ENCODE assay signal across 8 mouse cellular contexts in genomic region chr11:120821076-120821922, GRCm38 (mm10). TPM values are rescaled to one million over a fixed set of nuclear protein-coding genes. Genes with fewer than 3 reads are reported as not detected.
A peak's percentile ranks its signal among the peaks of the same experiment; 100 is the strongest.
DNase-seq lines count a peak whose midpoint lies in the region; ATAC-seq and TF ChIP-seq lines count a peak whose summit lies in the region.

No protein-coding gene starts in this region.

- TF ChIP-seq POLR2A in bone marrow macrophage, adult 2 months (IDR thresholded peaks at IDR 0.05; ENCODE audit: borderline replicate concordance, low read depth, low read length) = no peak

- DNase-seq in cerebellum, adult 11 months = peak; percentile 22
- no peak for DNase-seq in cerebellum, adult 8-10 months
- peak; percentile 66 for DNase-seq in heart, postnatal 4 days
- DNase-seq in lung, embryonic 14.5 days = no peak
- peak; percentile 86 for DNase-seq in testis, postnatal 14 days (ENCODE audit: low spot score)
- DNase-seq in gastrocnemius, postnatal 25 days = no peak

- H3K36me3 ChIP-seq in lung, embryonic 14.5 days (ENCODE audit: insufficient read depth) = peaks cover 64% of the 10 kb centered on the region

- H3K9ac ChIP-seq in lung, embryonic 14.5 days = peak overlapping the region; percentile 30

- no peak overlapping the region for H3K27ac ChIP-seq in bone marrow macrophage, adult 2 months (ENCODE audit: insufficient read depth, low read depth, low read length)
- H3K27ac ChIP-seq in lung, embryonic 14.5 days (ENCODE audit: low read depth) = no peak overlapping the region

- H3K9me3 ChIP-seq in lung, embryonic 14.5 days (ENCODE audit: low read depth, low read length) = no peaks in the 10 kb centered on the region

- peak overlapping the region; percentile 80; the same call in 1 of the 2 replicates for H3K4me3 ChIP-seq in bone marrow macrophage, adult 2 months (ENCODE audit: insufficient read depth, low read length)
- no peak overlapping the region; the same call in 1 of the 2 replicates for H3K4me3 ChIP-seq in lung, embryonic 14.5 days (ENCODE audit: low read depth, low read length)

- TF ChIP-seq CTCF in bone marrow macrophage, adult 2 months (IDR thresholded peaks at IDR 0.05; ENCODE audit: low read depth, low read length) = no peak
- no peak for TF ChIP-seq CTCF in lung, embryonic 14.5 days (IDR thresholded peaks at IDR 0.05; ENCODE audit: low read depth)

- peak overlapping the region; percentile 97 for H3K4me2 ChIP-seq in lung, embryonic 14.5 days

- no peaks in the 10 kb centered on the region for H3K27me3 ChIP-seq in lung, embryonic 14.5 days (ENCODE audit: insufficient read depth, low read length)

- no peak for ATAC-seq in lung, embryonic 14.5 days (ENCODE audit: insufficient read depth)
- ATAC-seq in erythroid progenitor cell, adult 5-6 weeks (replicated peaks; ENCODE audit: low FRiP score, poor library complexity, severe bottlenecking) = no peak

- 80% methylated on average over 14 of the region's 14 CpGs for WGBS in lung, embryonic 14.5 days

- H3K4me1 ChIP-seq in bone marrow macrophage, adult 2 months (ENCODE audit: control insufficient read depth, insufficient read depth, low read length) = peaks cover 18% of the 10 kb centered on the region
- peaks cover 19% of the 10 kb centered on the region for H3K4me1 ChIP-seq in lung, embryonic 14.5 days (ENCODE audit: insufficient read depth)

RNA-seq across cellular contexts. Expression of gene Fasn, which starts 3.0 kb away (rescaled TPM):
- polyA plus RNA-seq in bone marrow macrophage, adult 2 months (2012; ENCODE audit: insufficient read depth, insufficient read length, missing spikeins) = 6.9 and 8.1 TPM in 2 replicates
- 10 to 100 TPM; 59.3 to 63.9 TPM for total RNA-seq in heart, postnatal 4 days (2021)
- 83.3 and 95.5 TPM in 2 replicates for polyA plus RNA-seq in lung, embryonic 14.5 days (2014; fragmentation: Nextera tagmentation; extraction: Ambion mirVana)
- 3.2 and 16.3 TPM in 2 replicates for total RNA-seq in erythroid progenitor cell, adult 5-6 weeks (2015; ENCODE audit: low replicate concordance)
- 0.83 and 2.8 TPM in 2 replicates for total RNA-seq in erythroid progenitor cell, adult 5-6 weeks (2017; ENCODE audit: low replicate concordance)
- 10 to 100 TPM; 11.1 to 59.9 TPM for total RNA-seq in gastrocnemius, postnatal 25 days (2021)

RNA-seq across cellular contexts. Expression of gene Dus1l, which starts 25.1 kb away (rescaled TPM):
- 22.7 and 28.5 TPM in 2 replicates for polyA plus RNA-seq in bone marrow macrophage, adult 2 months (2012; ENCODE audit: insufficient read depth, insufficient read length, missing spikeins)
- 10 to 100 TPM; 34.0 to 37.5 TPM for total RNA-seq in heart, postnatal 4 days (2021)
- polyA plus RNA-seq in lung, embryonic 14.5 days (2014; fragmentation: Nextera tagmentation; extraction: Ambion mirVana) = 77.2 and 87.4 TPM in 2 replicates
- total RNA-seq in erythroid progenitor cell, adult 5-6 weeks (2015; ENCODE audit: low replicate concordance) = 46.1 and 62.0 TPM in 2 replicates
- total RNA-seq in erythroid progenitor cell, adult 5-6 weeks (2017; ENCODE audit: low replicate concordance) = 15.4 and 24.6 TPM in 2 replicates
- total RNA-seq in gastrocnemius, postnatal 25 days (2021) = 10 to 100 TPM; 32.6 to 36.2 TPM

RNA-seq across cellular contexts. Expression of gene Gps1, which starts 37.2 kb away (rescaled TPM):
- polyA plus RNA-seq in bone marrow macrophage, adult 2 months (2012; ENCODE audit: insufficient read depth, insufficient read length, missing spikeins) = 34.7 and 41.1 TPM in 2 replicates
- 10 to 100 TPM; 73.0 to 78.0 TPM for total RNA-seq in heart, postnatal 4 days (2021)
- polyA plus RNA-seq in lung, embryonic 14.5 days (2014; fragmentation: Nextera tagmentation; extraction: Ambion mirVana) = 240 and 257 TPM in 2 replicates
- 31.4 and 39.0 TPM in 2 replicates for total RNA-seq in erythroid progenitor cell, adult 5-6 weeks (2015; ENCODE audit: low replicate concordance)
- 17.6 and 19.9 TPM in 2 replicates for total RNA-seq in erythroid progenitor cell, adult 5-6 weeks (2017; ENCODE audit: low replicate concordance)
- 10 to 100 TPM; 50.3 to 53.0 TPM for total RNA-seq in gastrocnemius, postnatal 25 days (2021)

RNA-seq across cellular contexts. Expression of gene Rfng, which starts 37.3 kb away (rescaled TPM):
- 18.3 and 22.6 TPM in 2 replicates for polyA plus RNA-seq in bone marrow macrophage, adult 2 months (2012; ENCODE audit: insufficient read depth, insufficient read length, missing spikeins)
- 10 to 100 TPM; 13.2 to 13.3 TPM for total RNA-seq in heart, postnatal 4 days (2021)
- 33.0 and 34.0 TPM in 2 replicates for polyA plus RNA-seq in lung, embryonic 14.5 days (2014; fragmentation: Nextera tagmentation; extraction: Ambion mirVana)
- total RNA-seq in erythroid progenitor cell, adult 5-6 weeks (2015; ENCODE audit: low replicate concordance) = 3.2 and 6.7 TPM in 2 replicates
- total RNA-seq in erythroid progenitor cell, adult 5-6 weeks (2017; ENCODE audit: low replicate concordance) = 0.91 and 1.3 TPM in 2 replicates
- 10 to 100 TPM in 1 of 2 experiments, 1 to 10 TPM in 1; 9.6 to 11.0 TPM for total RNA-seq in gastrocnemius, postnatal 25 days (2021)

RNA-seq across cellular contexts. Expression of gene Hmga1b, which starts 58.7 kb away (rescaled TPM):
- polyA plus RNA-seq in bone marrow macrophage, adult 2 months (2012; ENCODE audit: insufficient read depth, insufficient read length, missing spikeins) = 13.2 and 32.4 TPM in 2 replicates
- total RNA-seq in heart, postnatal 4 days (2021) = 10 to 100 TPM; 37.1 to 47.2 TPM
- polyA plus RNA-seq in lung, embryonic 14.5 days (2014; fragmentation: Nextera tagmentation; extraction: Ambion mirVana) = 5.3 and 7.3 TPM in 2 replicates
- 3.2 and 12.6 TPM in 2 replicates for total RNA-seq in erythroid progenitor cell, adult 5-6 weeks (2015; ENCODE audit: low replicate concordance)
- 3.0 and 5.7 TPM in 2 replicates for total RNA-seq in erythroid progenitor cell, adult 5-6 weeks (2017; ENCODE audit: low replicate concordance)
- total RNA-seq in gastrocnemius, postnatal 25 days (2021) = 10 to 100 TPM; 17.1 to 19.8 TPM

Comparison
In these comparisons a context has a peak if more than half of its experiments do, and no peak if none do; other contexts are left out.
1. DNase-seq: peak in cerebellum, adult 11 months (single experiment), heart, postnatal 4 days (single experiment) and testis, postnatal 14 days (single experiment); none in cerebellum, adult 8-10 months (single experiment), lung, embryonic 14.5 days (single experiment) and gastrocnemius, postnatal 25 days (single experiment).